Mouse (Mus musculus) stomach, embryonic 16.5 days (tissue): ENCODE results near the gene Fam126a. TPM values are rescaled to one million over a fixed set of nuclear protein-coding genes. Genes with fewer than 3 reads are reported as not detected.

Experiments
- ATAC-seq: fragments of 200-750 bp; cut with Nextera tagmentation; 2 replicates; pipeline ENCODE4 v1.8.0; 2017; ENCODE audit warnings: moderate number of reproducible peaks, moderate TSS enrichment; ENCODE audit not compliant: insufficient read depth, low FRiP score
- H3K27ac ChIP-seq: fragments of 300-500 bp; sonication (generic); 2 replicates; pipeline ENCODE4 v1.5.1; 2014; ENCODE audit warnings: low read length
- H3K27me3 ChIP-seq: fragments of 300-500 bp; sonication (generic); 2 replicates; pipeline ENCODE4 v1.6.1; 2014; ENCODE audit warnings: low read length, control low read depth, mixed read lengths; ENCODE audit not compliant: control insufficient read depth, insufficient read depth
- H3K36me3 ChIP-seq: fragments of 300-500 bp; sonication (generic); 2 replicates; pipeline ENCODE4 v1.6.1; 2014; ENCODE audit warnings: low read length; ENCODE audit not compliant: control insufficient read depth, insufficient read depth
- H3K4me1 ChIP-seq: fragments of 300-500 bp; sonication (generic); 2 replicates; pipeline ENCODE4 v1.6.1; 2014; ENCODE audit warnings: low read length, control low read depth, mixed read lengths; ENCODE audit not compliant: control insufficient read depth, insufficient read depth
- H3K4me2 ChIP-seq: fragments of 300-500 bp; sonication (generic); 2 replicates; pipeline ENCODE4 v1.6.1; 2014; ENCODE audit warnings: low read depth, low read length, mixed read lengths
- H3K4me3 ChIP-seq: fragments of 300-500 bp; sonication (generic); replicated peaks from 2 replicates; pipeline ENCODE4 v1.5.1; 2014; ENCODE audit warnings: mild to moderate bottlenecking, low read length
- H3K9ac ChIP-seq: fragments of 300-500 bp; sonication (generic); 2 replicates; pipeline ENCODE4 v1.6.1; 2014; ENCODE audit warnings: low read length
- H3K9me3 ChIP-seq: fragments of 300-500 bp; sonication (generic); replicated peaks from 2 replicates; pipeline ENCODE4 v1.6.1; 2016; ENCODE audit warnings: low read length, control low read depth; ENCODE audit not compliant: control insufficient read depth
- WGBS: fragments of 180-500 bp; shearing (Covaris S2); extraction: QIAGEN DNeasy Blood & Tissue Kit; methylation state at CpG from one replicate; pipeline ENCODE4 v1.1.7; 2014; 5-methylcytosine and 5-hydroxymethylcytosine counted together
- polyA plus RNA-seq: library from polyadenylated mRNA; unstranded; fragments of >200 nt; fragmentation: Nextera tagmentation; extraction: Ambion mirVana; gene quantifications from 2 replicates; pipeline ENCODE4 v1.2.1, GENCODE M21; 2015

Fam126a gene
- 15.7 and 19.1 TPM in 2 replicates for polyA plus RNA-seq

GRCm38 (mm10) chr5:24030579-24030969 is at the start of gene Fam126a:
Gene Fam126a, minus strand, starts transcription at chr5:24030690.
- H3K36me3 ChIP-seq = no peaks in the 10 kb centered on the region
- H3K27me3 ChIP-seq = no peaks in the 10 kb centered on the region
- 0% methylated on average over 16 of the region's 16 CpGs for WGBS
- H3K4me3 ChIP-seq = peak within 1 kb of the TSS; percentile 86
- no peaks in the 10 kb centered on the region for H3K9me3 ChIP-seq
- ATAC-seq = peak; percentile 100
- peak within 1 kb of the TSS; percentile 87 for H3K4me2 ChIP-seq
- H3K4me1 ChIP-seq = 0 out of 2 replicates have a peak, but pooled peaks cover 4% of the 10 kb centered on the region
- H3K9ac ChIP-seq = peak within 1 kb of the TSS; percentile 89
- H3K27ac ChIP-seq = peak within 1 kb of the TSS; percentile 76

GRCm38 (mm10) chr5:24078420-24079179 is 48.1 kb upstream of the Fam126a start:
- Histone ChIP-seq H3K9ac (no peak overlapping the region), H3K4me2 (no peak overlapping the region), H3K9me3 (no peaks in the 10 kb centered on the region), H3K4me1 (no peaks in the 10 kb centered on the region), H3K27me3 (no peaks in the 10 kb centered on the region), H3K36me3 (no peaks in the 10 kb centered on the region), H3K27ac (no peak overlapping the region), H3K4me3 (no peak overlapping the region)
- ATAC-seq = no peak
- 63% methylated on average over 7 of the region's 7 CpGs for WGBS

- Histone ChIP-seq H3K36me3 (no peaks in the 10 kb centered on the region), H3K9me3 (no peaks in the 10 kb centered on the region), H3K9ac (peak overlapping the region; percentile 61; the same call in 1 of the 2 replicates), H3K27me3 (no peaks in the 10 kb centered on the region), H3K4me2 (peak overlapping the region; percentile 42), H3K4me1 (no peaks in the 10 kb centered on the region), H3K4me3 (peak overlapping the region; percentile 37), H3K27ac (no peak overlapping the region)
- 9% methylated on average over 7 of the region's 7 CpGs for WGBS
- no peak for ATAC-seq
Measured at GRCm38 (mm10) chr5:24077739-24078306, 47.3 kb upstream of the Fam126a start.

GRCm38 (mm10) chr5:24076986-24077718 is 46.7 kb upstream of the Fam126a start:
- Histone ChIP-seq H3K9ac (peak overlapping the region; percentile 61), H3K4me2 (peak overlapping the region; percentile 42), H3K9me3 (no peaks in the 10 kb centered on the region), H3K4me3 (peak overlapping the region; percentile 37), H3K27ac (no peak overlapping the region), H3K36me3 (no peaks in the 10 kb centered on the region), H3K4me1 (no peaks in the 10 kb centered on the region), H3K27me3 (no peaks in the 10 kb centered on the region)
- whole genome bisulfite sequencing = under 1% methylated on average over 14 of the region's 15 CpGs
- peak; percentile 83; the same call in 1 of the 2 replicates for ATAC-seq

GRCm38 (mm10) chr5:24072031-24072430 is 41.5 kb upstream of the Fam126a start:
- H3K9ac ChIP-seq = no peak overlapping the region
- H3K9me3 ChIP-seq = no peaks in the 10 kb centered on the region
- H3K4me1 ChIP-seq = no peaks in the 10 kb centered on the region
- H3K27me3 ChIP-seq = no peaks in the 10 kb centered on the region
- H3K4me3 ChIP-seq = no peak overlapping the region
- WGBS = 66% methylated on average over 6 of the region's 6 CpGs
- no peaks in the 10 kb centered on the region for H3K36me3 ChIP-seq
- H3K27ac ChIP-seq = no peak overlapping the region
- no peak for ATAC-seq
- no peak overlapping the region for H3K4me2 ChIP-seq

GRCm38 (mm10) chr5:24068955-24069354 is 38.5 kb upstream of the Fam126a start:
- H3K4me1 ChIP-seq = no peaks in the 10 kb centered on the region
- no peak overlapping the region for H3K9ac ChIP-seq
- no peaks in the 10 kb centered on the region for H3K27me3 ChIP-seq
- no peak overlapping the region for H3K4me2 ChIP-seq
- no peak overlapping the region for H3K27ac ChIP-seq
- WGBS = 79% methylated on average over 6 of the region's 6 CpGs
- no peak for ATAC-seq
- H3K9me3 ChIP-seq = no peaks in the 10 kb centered on the region
- no peak overlapping the region for H3K4me3 ChIP-seq
- H3K36me3 ChIP-seq = no peaks in the 10 kb centered on the region

GRCm38 (mm10) chr5:24063545-24063944 is 33.1 kb upstream of the Fam126a start:
- Histone ChIP-seq H3K4me3 (no peak overlapping the region), H3K4me1 (no peaks in the 10 kb centered on the region), H3K36me3 (no peaks in the 10 kb centered on the region), H3K4me2 (no peak overlapping the region), H3K9ac (no peak overlapping the region), H3K27me3 (no peaks in the 10 kb centered on the region), H3K9me3 (no peaks in the 10 kb centered on the region), H3K27ac (no peak overlapping the region)
- no peak for ATAC-seq
- WGBS = 72% methylated on average over 4 of the region's 4 CpGs

- WGBS = 83% methylated on average over 6 of the region's 6 CpGs
- no peak overlapping the region for H3K9ac ChIP-seq
- no peaks in the 10 kb centered on the region for H3K27me3 ChIP-seq
- no peak for ATAC-seq
- H3K4me3 ChIP-seq = no peak overlapping the region
- no peaks in the 10 kb centered on the region for H3K9me3 ChIP-seq
- H3K4me1 ChIP-seq = no peaks in the 10 kb centered on the region
- no peaks in the 10 kb centered on the region for H3K36me3 ChIP-seq
- H3K4me2 ChIP-seq = no peak overlapping the region
- H3K27ac ChIP-seq = no peak overlapping the region
Measured at GRCm38 (mm10) chr5:24063034-24063433, 32.5 kb upstream of the Fam126a start.

- no peak for ATAC-seq
- H3K36me3 ChIP-seq = no peaks in the 10 kb centered on the region
- WGBS = 52% methylated on average over 3 of the region's 3 CpGs
Measured at GRCm38 (mm10) chr5:24060949-24061348, 30.5 kb upstream of the Fam126a start.

More at GRCm38 (mm10) chr5:24060949-24061348, 30.5 kb upstream of the Fam126a start:
- no peak overlapping the region for H3K27ac ChIP-seq
- no peaks in the 10 kb centered on the region for H3K9me3 ChIP-seq
- no peak overlapping the region for H3K4me2 ChIP-seq
- no peak overlapping the region for H3K4me3 ChIP-seq
- H3K9ac ChIP-seq = no peak overlapping the region
- no peaks in the 10 kb centered on the region for H3K27me3 ChIP-seq
- H3K4me1 ChIP-seq = no peaks in the 10 kb centered on the region
